24 mouse cellular contexts compared by ENCODE assay signal in the genomic region with DNA sequence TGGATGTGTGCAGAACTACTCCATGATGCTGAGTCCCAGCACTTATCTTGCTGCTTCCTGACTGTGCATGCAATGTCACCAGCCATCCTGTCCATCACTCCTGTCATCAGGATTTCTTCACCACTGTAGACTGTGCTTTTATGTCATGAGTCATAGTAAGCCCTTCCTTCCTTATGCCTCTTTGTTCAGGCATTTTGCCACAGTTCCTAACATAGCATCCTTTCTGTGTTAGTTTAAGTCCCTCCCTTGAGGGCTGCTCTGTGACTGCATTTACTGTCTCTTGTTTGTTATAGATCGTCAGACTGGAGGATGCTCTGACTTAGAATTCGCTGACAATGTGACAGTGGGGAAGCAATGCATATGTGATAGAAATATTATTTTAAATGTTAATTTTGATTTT.
A peak's percentile ranks its signal among the peaks of the same experiment; 100 is the strongest.
DNase-seq lines count a peak whose midpoint lies in the region; ATAC-seq and TF ChIP-seq lines count a peak whose summit lies in the region.
"Had no signal": no experiment of that assay in that cellular context is flagged by ENCODE, and none has a peak within 500 bp of the region (broad histone marks: within the 10 kb centered on the region; RNA-seq: fewer than 3 reads in every experiment).

No protein-coding gene starts in this region.

- WGBS in forebrain, postnatal 0 days, result 75% methylated on average over 2 of the region's 2 CpGs
- WGBS in forebrain, embryonic 12.5 days, result 88% methylated on average over 2 of the region's 2 CpGs
- WGBS in lung, postnatal 0 days, result 62% methylated on average over 2 of the region's 2 CpGs

- no peak overlapping the region for H3K9ac ChIP-seq in forebrain, postnatal 0 days
- no peak overlapping the region for H3K9ac ChIP-seq in forebrain, embryonic 12.5 days
- H3K9ac ChIP-seq in lung, postnatal 0 days (replicated peaks; ENCODE audit: low read depth), result no peak overlapping the region

- H3K4me1 ChIP-seq in forebrain, postnatal 0 days (ENCODE audit: insufficient read depth), result no peaks in the 10 kb centered on the region
- no peaks in the 10 kb centered on the region for H3K4me1 ChIP-seq in forebrain, embryonic 12.5 days
- no peaks in the 10 kb centered on the region for H3K4me1 ChIP-seq in lung, postnatal 0 days (ENCODE audit: insufficient read depth, low read depth, low read length)

- no peak for TF ChIP-seq EP300 in lung, postnatal 0 days (IDR thresholded peaks at IDR 0.05)

- no peak overlapping the region for H3K27ac ChIP-seq in forebrain, postnatal 0 days (ENCODE audit: low read depth, low read length)
- no peak overlapping the region for H3K27ac ChIP-seq in forebrain, embryonic 12.5 days
- no peak overlapping the region for H3K27ac ChIP-seq in lung, postnatal 0 days (ENCODE audit: low read length)

- no peak for ATAC-seq in forebrain, postnatal 0 days
- ATAC-seq in forebrain, embryonic 12.5 days (ENCODE audit: low FRiP score), result no peak
- ATAC-seq in frontal cortex, adult (ENCODE audit: low TSS enrichment), result peak; percentile 79; the same call in 1 of the 2 replicates
- ATAC-seq in lung, postnatal 0 days, result no peak
- ATAC-seq: activated CD4-positive, CD25-positive, alpha-beta regulatory T cell, adult 4 months; CD4-positive, CD25-positive, alpha-beta regulatory T cell, adult 4 months; Patski had no signal

- no peak overlapping the region for H3K4me2 ChIP-seq in forebrain, postnatal 0 days (ENCODE audit: low read depth)
- H3K4me2 ChIP-seq in forebrain, embryonic 12.5 days, result no peak overlapping the region
- H3K4me2 ChIP-seq in lung, postnatal 0 days (replicated peaks; ENCODE audit: low read depth, low read length), result no peak overlapping the region

- H3K36me3 ChIP-seq in forebrain, postnatal 0 days (ENCODE audit: insufficient read depth), result no peaks in the 10 kb centered on the region
- H3K36me3 ChIP-seq in forebrain, embryonic 12.5 days (replicated peaks), result no peaks in the 10 kb centered on the region
- no peaks in the 10 kb centered on the region for H3K36me3 ChIP-seq in lung, postnatal 0 days (ENCODE audit: insufficient read depth, low read length)
- H3K36me3 ChIP-seq: G1E had no signal

- no peak overlapping the region for H3K4me3 ChIP-seq in forebrain, postnatal 0 days (ENCODE audit: low read depth, low read length)
- H3K4me3 ChIP-seq in forebrain, embryonic 12.5 days (replicated peaks), result no peak overlapping the region
- no peak overlapping the region for H3K4me3 ChIP-seq in lung, postnatal 0 days (ENCODE audit: low read depth, low read length)

- no peaks in the 10 kb centered on the region for H3K9me3 ChIP-seq in forebrain, postnatal 0 days (ENCODE audit: low read length)
- H3K9me3 ChIP-seq in forebrain, embryonic 12.5 days, result no peaks in the 10 kb centered on the region
- no peaks in the 10 kb centered on the region for H3K9me3 ChIP-seq in lung, postnatal 0 days (ENCODE audit: low read length)

- peak; percentile 3 for DNase-seq in forebrain, postnatal 0 days
- no peak for DNase-seq in frontal cortex, postnatal 25 days (ENCODE audit: low spot score in 2 of 2)
- DNase-seq in brain, adult 2 months (ENCODE audit: low read depth, low spot score), result peak; percentile 52
- peak; percentile 8 for DNase-seq in telencephalon, adult 2 months (ENCODE audit: low read depth, low spot score)
- DNase-seq in lung, postnatal 0 days (ENCODE audit: low spot score), result no peak
- DNase-seq in adrenal gland, adult (ENCODE audit: inconsistent age in 2 of 2, low spot score in 1 of 2), result no peak
- DNase-seq: adrenal gland, adult 2 months; adrenal gland, adult 8-10 months; adrenal gland, postnatal 10 days; adrenal gland, postnatal 14 days; adrenal gland, postnatal 25 days; adrenal gland, postnatal 36 days; B cell, adult 2 months; cerebellum, adult 11 months; cerebellum, adult 11-12 months; cerebellum, adult 18-20 months; cerebellum, adult 2 months had no signal

- no peak for TF ChIP-seq CTCF in forebrain, postnatal 0 days (IDR thresholded peaks at IDR 0.05; ENCODE audit: low read depth)
- TF ChIP-seq CTCF in lung, postnatal 0 days (IDR thresholded peaks at IDR 0.05), result no peak

- no peaks in the 10 kb centered on the region for H3K27me3 ChIP-seq in forebrain, postnatal 0 days (ENCODE audit: insufficient read depth, low read length)
- H3K27me3 ChIP-seq in forebrain, embryonic 12.5 days, result no peaks in the 10 kb centered on the region
- no peaks in the 10 kb centered on the region for H3K27me3 ChIP-seq in lung, postnatal 0 days (replicated peaks; ENCODE audit: insufficient read depth, low read length)
- H3K27me3 ChIP-seq: CH12.LX, Patski had no signal

Comparison
In these comparisons a context has a peak if more than half of its experiments do, and no peak if none do; other contexts are left out.
1. DNase-seq: peak in forebrain, postnatal 0 days (single experiment), brain, adult 2 months (single experiment) and telencephalon, adult 2 months (single experiment); none in frontal cortex, postnatal 25 days (0 of 2), lung, postnatal 0 days (single experiment) and adrenal gland, adult (0 of 2).